Mouse (Mus musculus) forebrain, embryonic 13.5 days (tissue): ENCODE measurements at regions not wholly inside any gene's neighbourhood (a gene's known extent, or its start where the extent isn't known, plus 50 kb on each side); places are given as distances from the start of the nearest gene placed in this dataset.

ENCODE experiments used
- ATAC-seq: fragments of 200-750 bp; cut with Nextera tagmentation; 2 replicates; pipeline ENCODE4 v1.8.0; 2017
- H3K27ac ChIP-seq: fragments of 300-500 bp; sonication (generic); 2 replicates; pipeline ENCODE4 v1.5.1; 2015; ENCODE audit warnings: inconsistent platforms, mild to moderate bottlenecking, moderate library complexity
- H3K27me3 ChIP-seq: fragments of 300-500 bp; sonication (generic); 2 replicates; pipeline ENCODE4 v1.6.1; 2015; ENCODE audit warnings: mild to moderate bottlenecking, inconsistent platforms
- H3K36me3 ChIP-seq: fragments of 300-500 bp; sonication (generic); 2 replicates; pipeline ENCODE4 v1.6.1; 2015; ENCODE audit warnings: mild to moderate bottlenecking, inconsistent platforms; ENCODE audit not compliant: poor library complexity, severe bottlenecking
- H3K4me1 ChIP-seq: fragments of 300-500 bp; sonication (generic); 2 replicates; pipeline ENCODE4 v1.6.1; 2015; ENCODE audit warnings: inconsistent platforms
- H3K4me2 ChIP-seq: fragments of 300-500 bp; sonication (generic); 2 replicates; pipeline ENCODE4 v1.6.1; 2015; ENCODE audit warnings: inconsistent platforms, mild to moderate bottlenecking, moderate library complexity
- H3K4me3 ChIP-seq: fragments of 300-500 bp; sonication (generic); 2 replicates; pipeline ENCODE4 v1.5.1; 2015; ENCODE audit warnings: mild to moderate bottlenecking, inconsistent platforms
- H3K9ac ChIP-seq: fragments of 300-500 bp; sonication (generic); 2 replicates; pipeline ENCODE4 v1.6.1; 2015; ENCODE audit warnings: mild to moderate bottlenecking, inconsistent platforms
- H3K9me3 ChIP-seq: fragments of 300-500 bp; sonication (generic); replicated peaks from 2 replicates; pipeline ENCODE4 v1.6.1; 2016; ENCODE audit warnings: inconsistent platforms
- WGBS: fragments of 180-500 bp; shearing (Covaris S2); methylation state at CpG from one replicate; pipeline ENCODE4 v1.1.7; 2015; 5-methylcytosine and 5-hydroxymethylcytosine counted together

DNA sequence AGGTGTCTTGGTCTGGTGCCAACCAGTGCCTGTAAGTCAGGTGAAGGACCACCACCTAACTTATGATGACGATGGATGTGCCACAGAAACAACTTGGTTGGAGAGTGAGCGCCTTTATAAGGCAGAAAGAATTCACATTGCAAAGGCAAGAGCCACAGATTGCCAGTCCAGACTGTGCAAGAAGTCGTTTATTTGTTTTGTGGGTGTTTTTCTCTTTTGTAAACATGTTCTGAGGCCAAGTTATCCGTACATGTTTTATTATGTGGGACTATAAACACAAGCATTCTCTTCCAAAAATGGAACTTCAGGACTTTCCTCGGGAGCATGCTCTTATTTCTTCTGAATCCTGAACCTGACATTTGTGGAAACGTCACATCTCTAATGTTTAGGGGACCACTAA, 369.8 kb upstream of the Nt5c1b start:
- Histone ChIP-seq H3K4me2 (no peak overlapping the region), H3K27ac (no peak overlapping the region), H3K4me1 (no peaks in the 10 kb centered on the region), H3K4me3 (no peak overlapping the region), H3K9me3 (no peaks in the 10 kb centered on the region), H3K27me3 (no peaks in the 10 kb centered on the region), H3K9ac (no peak overlapping the region), H3K36me3 (no peaks in the 10 kb centered on the region)
- ATAC-seq, result no peak
- 88% methylated on average over 6 of the region's 6 CpGs for WGBS

GRCm38 (mm10) chr12:10008473-10008872, 361.3 kb upstream of the Nt5c1b start:
- Histone ChIP-seq H3K36me3 (no peaks in the 10 kb centered on the region), H3K27ac (no peak overlapping the region), H3K9me3 (no peaks in the 10 kb centered on the region), H3K9ac (no peak overlapping the region), H3K4me3 (no peak overlapping the region), H3K4me1 (no peaks in the 10 kb centered on the region), H3K27me3 (no peaks in the 10 kb centered on the region), H3K4me2 (no peak overlapping the region)
- no peak for ATAC-seq
- WGBS, result 75% methylated on average over 3 of the region's 3 CpGs

- no peaks in the 10 kb centered on the region for H3K36me3 ChIP-seq
- no peaks in the 10 kb centered on the region for H3K27me3 ChIP-seq
- no peaks in the 10 kb centered on the region for H3K9me3 ChIP-seq
- H3K4me3 ChIP-seq, result no peak overlapping the region
- 89% methylated on average over 15 of the region's 15 CpGs for WGBS
- H3K4me2 ChIP-seq, result no peak overlapping the region
- no peaks in the 10 kb centered on the region for H3K4me1 ChIP-seq
- no peak overlapping the region for H3K27ac ChIP-seq
- H3K9ac ChIP-seq, result no peak overlapping the region
- ATAC-seq, result no peak
Observed at GRCm38 (mm10) chr12:10016710-10017581, 352.8 kb upstream of the Nt5c1b start.

- Histone ChIP-seq H3K4me1 (no peaks in the 10 kb centered on the region), H3K9ac (no peak overlapping the region), H3K36me3 (no peaks in the 10 kb centered on the region), H3K9me3 (no peaks in the 10 kb centered on the region), H3K27me3 (no peaks in the 10 kb centered on the region), H3K4me2 (no peak overlapping the region), H3K27ac (no peak overlapping the region), H3K4me3 (no peak overlapping the region)
- 88% methylated on average over 8 of the region's 8 CpGs for WGBS
- ATAC-seq, result no peak
Observed at GRCm38 (mm10) chr12:10035479-10035878, 334.3 kb upstream of the Nt5c1b start.

- 50% methylated on average over 1 of the region's 1 CpGs for WGBS
Observed at GRCm38 (mm10) chr12:10062006-10062514, 307.7 kb upstream of the Nt5c1b start.

GRCm38 (mm10) chr12:10078341-10078740, 291.4 kb upstream of the Nt5c1b start:
- ATAC-seq, result no peak
- Histone ChIP-seq H3K4me3 (no peak overlapping the region), H3K27ac (no peak overlapping the region), H3K36me3 (no peaks in the 10 kb centered on the region), H3K9me3 (no peaks in the 10 kb centered on the region), H3K9ac (no peak overlapping the region), H3K4me2 (no peak overlapping the region), H3K4me1 (no peaks in the 10 kb centered on the region), H3K27me3 (no peaks in the 10 kb centered on the region)
- 79% methylated on average over 5 of the region's 5 CpGs for WGBS

More at GRCm38 (mm10) chr12:10062006-10062514, 307.7 kb upstream of the Nt5c1b start:
- no peak overlapping the region for H3K4me2 ChIP-seq
- ATAC-seq, result no peak
- H3K9ac ChIP-seq, result no peak overlapping the region
- no peaks in the 10 kb centered on the region for H3K4me1 ChIP-seq
- H3K27me3 ChIP-seq, result no peaks in the 10 kb centered on the region
- no peak overlapping the region for H3K4me3 ChIP-seq
- H3K9me3 ChIP-seq, result no peaks in the 10 kb centered on the region
- H3K27ac ChIP-seq, result no peak overlapping the region
- no peaks in the 10 kb centered on the region for H3K36me3 ChIP-seq

GRCm38 (mm10) chr12:10079482-10079881, 290.3 kb upstream of the Nt5c1b start:
- Histone ChIP-seq H3K36me3 (no peaks in the 10 kb centered on the region), H3K9ac (no peak overlapping the region), H3K4me3 (no peak overlapping the region), H3K4me2 (no peak overlapping the region), H3K4me1 (no peaks in the 10 kb centered on the region), H3K9me3 (no peaks in the 10 kb centered on the region), H3K27me3 (no peaks in the 10 kb centered on the region), H3K27ac (no peak overlapping the region)
- 79% methylated on average over 9 of the region's 9 CpGs for WGBS
- no peak for ATAC-seq

GRCm38 (mm10) chr12:10112874-10113453, 256.8 kb upstream of the Nt5c1b start:
- no peak overlapping the region for H3K27ac ChIP-seq
- no peak for ATAC-seq
- no peaks in the 10 kb centered on the region for H3K36me3 ChIP-seq
- H3K4me1 ChIP-seq, result no peaks in the 10 kb centered on the region
- H3K27me3 ChIP-seq, result no peaks in the 10 kb centered on the region
- H3K4me2 ChIP-seq, result no peak overlapping the region
- H3K9me3 ChIP-seq, result no peaks in the 10 kb centered on the region
- WGBS, result 87% methylated on average over 1 of the region's 1 CpGs
- no peak overlapping the region for H3K4me3 ChIP-seq
- H3K9ac ChIP-seq, result no peak overlapping the region

- Histone ChIP-seq H3K27ac (no peak overlapping the region), H3K9ac (no peak overlapping the region), H3K27me3 (no peaks in the 10 kb centered on the region), H3K4me1 (no peaks in the 10 kb centered on the region), H3K4me3 (no peak overlapping the region), H3K9me3 (no peaks in the 10 kb centered on the region), H3K4me2 (no peak overlapping the region), H3K36me3 (no peaks in the 10 kb centered on the region)
- ATAC-seq, result no peak
- WGBS, result 75% methylated on average over 2 of the region's 2 CpGs
Observed at GRCm38 (mm10) chr12:10122102-10122501, 247.7 kb upstream of the Nt5c1b start.

DNA sequence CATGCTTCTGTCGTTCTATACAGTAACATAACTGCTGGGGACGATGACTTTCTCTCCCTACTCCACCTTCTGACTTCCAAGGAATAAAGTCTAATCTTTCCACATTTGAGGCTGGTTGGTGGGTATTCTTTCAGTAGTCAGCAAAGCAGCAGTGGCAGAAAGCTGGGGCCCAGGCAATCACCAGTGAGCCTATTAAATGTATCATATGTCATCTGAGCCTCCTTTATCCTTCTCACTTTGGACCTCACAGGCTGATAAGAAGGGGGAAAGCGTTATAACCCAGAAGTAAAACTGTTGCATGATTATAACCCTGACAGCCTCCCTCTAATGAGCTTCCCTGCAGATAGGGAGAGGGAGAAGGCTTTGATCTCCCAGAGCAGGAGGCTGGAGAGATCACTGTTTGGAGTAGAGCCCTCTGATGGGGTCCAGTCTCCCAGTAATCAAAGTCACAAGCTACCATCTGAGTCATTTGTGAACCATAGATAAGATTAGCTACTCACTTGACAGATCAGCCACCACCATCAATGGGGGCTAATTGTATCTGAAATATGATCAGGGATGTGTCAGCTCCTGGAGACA, 241.7 kb upstream of the Nt5c1b start:
- ATAC-seq, result peak; percentile 45; the same call in 1 of the 2 replicates
- no peaks in the 10 kb centered on the region for H3K27me3 ChIP-seq
- H3K27ac ChIP-seq, result no peak overlapping the region
- no peaks in the 10 kb centered on the region for H3K9me3 ChIP-seq
- no peaks in the 10 kb centered on the region for H3K4me1 ChIP-seq
- no peak overlapping the region for H3K9ac ChIP-seq
- 48% methylated on average over 3 of the region's 3 CpGs for WGBS
- H3K36me3 ChIP-seq, result no peaks in the 10 kb centered on the region
- no peak overlapping the region for H3K4me2 ChIP-seq
- H3K4me3 ChIP-seq, result no peak overlapping the region

DNA sequence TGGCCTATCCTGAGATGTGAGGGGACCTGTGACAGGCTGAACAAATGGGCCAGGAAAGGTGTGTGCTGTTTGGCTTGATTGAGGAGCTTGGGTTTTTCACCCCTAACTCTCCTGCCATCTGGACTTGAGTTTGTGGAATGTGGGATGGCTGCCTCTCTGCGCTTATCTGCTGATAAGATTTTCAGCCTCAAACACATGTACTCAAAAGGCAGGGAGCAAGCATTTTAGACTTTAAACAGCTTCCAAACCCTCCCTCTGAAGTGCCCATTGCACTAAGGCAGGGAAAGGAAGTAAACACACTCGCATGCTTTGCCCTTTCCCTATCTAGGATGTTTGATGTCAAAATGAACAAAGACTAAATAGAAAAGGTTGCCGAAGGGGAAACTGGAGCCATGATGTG, 235.6 kb upstream of the Nt5c1b start:
- WGBS, result 78% methylated on average over 3 of the region's 3 CpGs
- H3K27me3 ChIP-seq, result no peaks in the 10 kb centered on the region
- no peak for ATAC-seq

GRCm38 (mm10) chr12:10135915-10136314, 233.9 kb upstream of the Nt5c1b start:
- H3K4me3 ChIP-seq, result no peak overlapping the region
- H3K4me2 ChIP-seq, result no peak overlapping the region
- H3K36me3 ChIP-seq, result no peaks in the 10 kb centered on the region
- H3K9ac ChIP-seq, result no peak overlapping the region
- H3K27me3 ChIP-seq, result no peaks in the 10 kb centered on the region
- H3K4me1 ChIP-seq, result no peaks in the 10 kb centered on the region
- no peak overlapping the region for H3K27ac ChIP-seq
- no peaks in the 10 kb centered on the region for H3K9me3 ChIP-seq
- WGBS, result 55% methylated on average over 2 of the region's 2 CpGs
- ATAC-seq, result no peak

More for the DNA sequence above, 235.6 kb upstream of the Nt5c1b start:
- Histone ChIP-seq H3K4me3 (no peak overlapping the region), H3K27ac (no peak overlapping the region), H3K4me1 (no peaks in the 10 kb centered on the region), H3K4me2 (no peak overlapping the region), H3K9me3 (no peaks in the 10 kb centered on the region), H3K9ac (no peak overlapping the region), H3K36me3 (no peaks in the 10 kb centered on the region)
